Mouse (Mus musculus) liver, embryonic 14.5 days (tissue): ENCODE measurements around the gene Dkk3. TPM values are rescaled to one million over a fixed set of nuclear protein-coding genes. Genes with fewer than 3 reads are reported as not detected.
"Not testable (repeated sequence)": the region's sequence is repeated elsewhere in the genome, so short reads cannot be mapped to it uniquely, and the experiment has no call there.

Experiments used
- ATAC-seq: fragments of 200-750 bp; cut with Nextera tagmentation; 2 replicates; pipeline ENCODE4 v1.8.0; 2017; ENCODE audit warnings: moderate number of reproducible peaks, mild to moderate bottlenecking, moderate library complexity; ENCODE audit not compliant: insufficient read depth
- DNase-seq, 3 experiments: peaks; one replicate each; pipeline ENCODE4 v3.0.0-alpha.2; 2012 to 2013; ENCODE audit warnings: low read depth in 3 of 3, low spot score in 3 of 3
- H3K27ac ChIP-seq: fragments of 300-500 bp; sonication (generic); 2 replicates; pipeline ENCODE4 v1.5.1; 2014; ENCODE audit warnings: moderate library complexity, mild to moderate bottlenecking, control low read depth, inconsistent platforms
- H3K27me3 ChIP-seq: fragments of 300-500 bp; sonication (generic); 2 replicates; pipeline ENCODE4 v1.6.1; 2014; ENCODE audit warnings: mild to moderate bottlenecking, low read length, moderate library complexity; ENCODE audit not compliant: control insufficient read depth, insufficient read depth
- H3K36me3 ChIP-seq: fragments of 300-500 bp; sonication (generic); replicated peaks from 2 replicates; pipeline ENCODE4 v1.6.1; 2014; ENCODE audit warnings: low read depth; ENCODE audit not compliant: control insufficient read depth, insufficient read depth
- H3K4me1 ChIP-seq, 2 experiments: fragments of 200-500 bp in 1 of 2; fragments of 300-500 bp in 1 of 2; sonication (generic) in 1 of 2; replicated peaks; 2 replicates each; pipeline ENCODE4 v1.6.1; 2012 to 2014; ENCODE audit warnings: antibody characterized with exemption in 1 of 2, inconsistent platforms in 1 of 2, low read length in 1 of 2; ENCODE audit not compliant: control insufficient read depth in 2 of 2, insufficient read depth in 2 of 2
- H3K4me2 ChIP-seq: fragments of 300-500 bp; sonication (generic); 2 replicates; pipeline ENCODE4 v1.6.1; 2014; ENCODE audit warnings: low read depth, mild to moderate bottlenecking, control low read depth, moderate library complexity
- H3K4me3 ChIP-seq, 2 experiments: fragments of 200-500 bp in 1 of 2; fragments of 300-500 bp in 1 of 2; sonication (generic) in 1 of 2; 2 replicates each; pipeline ENCODE4 v1.5.1; 2012 to 2014; ENCODE audit warnings: low read depth in 2 of 2, low read length in 2 of 2, mild to moderate bottlenecking in 2 of 2, control low read depth in 1 of 2, inconsistent platforms in 1 of 2, moderate library complexity in 1 of 2; ENCODE audit not compliant: insufficient read depth in 1 of 2
- H3K9ac ChIP-seq: fragments of 300-500 bp; sonication (generic); replicated peaks from 2 replicates; pipeline ENCODE4 v1.6.1; 2014; ENCODE audit warnings: mild to moderate bottlenecking, control low read depth, moderate library complexity
- H3K9me3 ChIP-seq: fragments of 300-500 bp; sonication (generic); 2 replicates; pipeline ENCODE4 v1.6.1; 2016; ENCODE audit warnings: low read length, mixed read lengths; ENCODE audit not compliant: control insufficient read depth
- CTCF ChIP-seq: IDR thresholded peaks from 2 replicates; pipeline ENCODE4 v1.5.1; 2016; ENCODE audit warnings: antibody characterized with exemption, low read depth, control low read depth
- EP300 ChIP-seq: IDR thresholded peaks from 2 replicates; pipeline ENCODE4 v1.6.1; 2016; ENCODE audit warnings: antibody characterized with exemption, low read depth
- WGBS: fragments of 180-500 bp; shearing (Covaris S2); extraction: QIAGEN DNeasy Blood & Tissue Kit; methylation state at CpG from one replicate; pipeline ENCODE4 v1.1.7; 2014; ENCODE audit not compliant: insufficient replicate concordance; 5-methylcytosine and 5-hydroxymethylcytosine counted together
- polyA plus RNA-seq, 2 experiments: library from polyadenylated mRNA; depleted of rRNA in 1 of 2; stranded (reverse) in 1 of 2; unstranded in 1 of 2; fragments of >200 nt; fragmentation: Nextera tagmentation in 1 of 2; extraction: Ambion mirVana in 1 of 2; gene quantifications; 2 replicates each; pipeline versions ENCODE4 v1.2.1 to v1.2.3; 2012 to 2014

The Dkk3 gene
- polyA plus RNA-seq, 2 experiments: 1.5 to 2.4 TPM

DNA sequence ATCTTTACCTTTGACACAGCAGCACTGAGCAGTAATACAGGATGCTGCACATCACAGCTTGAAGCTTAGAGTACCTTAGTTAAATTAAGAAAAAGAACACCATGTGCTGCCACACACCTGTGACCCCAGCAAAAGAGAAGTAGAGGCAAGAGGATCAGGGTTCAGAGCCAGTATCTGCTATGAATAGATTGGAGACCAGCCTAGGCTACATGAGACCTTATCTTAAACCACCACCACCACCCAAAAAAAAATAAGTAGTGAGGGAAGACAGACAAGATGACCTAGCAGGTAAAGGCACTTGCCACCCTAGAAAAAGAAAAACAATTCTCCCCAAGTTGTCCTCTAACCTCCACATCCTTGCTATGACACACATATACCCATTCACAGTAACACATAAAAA is 50.1 kb downstream of the Dkk3 start:
- ATAC-seq (peak; percentile 56; the same call in 1 of the 2 replicates), DNase-seq (peak in 2 of 3 experiments; percentile 16 to 19)
- Histone ChIP-seq H3K4me2 (no peak overlapping the region), H3K9me3 (no peaks in the 10 kb centered on the region), H3K36me3 (peaks cover 19% of the 10 kb centered on the region), H3K27me3 (no peaks in the 10 kb centered on the region), H3K4me1 (peaks cover 0 to 6% of the 10 kb centered on the region in 2 experiments; a peak in 1 of 4 replicates), H3K9ac (no peak overlapping the region), H3K27ac (no peak overlapping the region), H3K4me3 (no peak overlapping the region)
- TF ChIP-seq EP300: peak; percentile 23; the same call in 1 of the 2 replicates
- no peak for TF ChIP-seq CTCF

DNA sequence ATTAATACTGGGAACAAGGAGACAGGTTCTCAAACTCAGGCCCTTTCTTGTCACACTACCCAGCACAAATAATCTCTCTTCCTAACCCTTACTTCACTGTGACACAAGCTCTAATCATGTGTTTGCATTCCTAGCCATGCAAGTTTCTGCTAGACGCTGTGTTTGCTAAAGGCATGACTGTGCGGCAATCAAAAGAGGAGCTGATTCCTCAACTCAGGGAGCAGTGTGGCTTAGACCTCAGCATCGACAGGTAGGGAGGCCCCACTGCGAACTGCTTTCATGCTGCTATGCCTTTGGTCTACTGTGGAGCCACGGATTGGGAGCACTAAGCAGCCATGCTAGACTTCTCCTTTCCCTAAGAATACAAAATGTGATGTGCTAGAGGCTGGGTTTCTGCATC is 55.0 kb downstream of the Dkk3 start:
- 81% methylated on average over 5 of the region's 5 CpGs for WGBS
- TF ChIP-seq CTCF: no peak
- no peak for TF ChIP-seq EP300
- ATAC-seq: no peak
- H3K36me3 ChIP-seq: peaks cover 28% of the 10 kb centered on the region
- no peak overlapping the region for H3K4me2 ChIP-seq
- no peak overlapping the region for H3K4me3 ChIP-seq
- no peak overlapping the region for H3K27ac ChIP-seq
- no peaks in the 10 kb centered on the region for H3K27me3 ChIP-seq
- no peak for DNase-seq
- H3K4me1 ChIP-seq: peaks cover 0 to 11% of the 10 kb centered on the region in 2 experiments; a peak in 1 of 4 replicates
- no peak overlapping the region for H3K9ac ChIP-seq
- H3K9me3 ChIP-seq: no peaks in the 10 kb centered on the region

DNA sequence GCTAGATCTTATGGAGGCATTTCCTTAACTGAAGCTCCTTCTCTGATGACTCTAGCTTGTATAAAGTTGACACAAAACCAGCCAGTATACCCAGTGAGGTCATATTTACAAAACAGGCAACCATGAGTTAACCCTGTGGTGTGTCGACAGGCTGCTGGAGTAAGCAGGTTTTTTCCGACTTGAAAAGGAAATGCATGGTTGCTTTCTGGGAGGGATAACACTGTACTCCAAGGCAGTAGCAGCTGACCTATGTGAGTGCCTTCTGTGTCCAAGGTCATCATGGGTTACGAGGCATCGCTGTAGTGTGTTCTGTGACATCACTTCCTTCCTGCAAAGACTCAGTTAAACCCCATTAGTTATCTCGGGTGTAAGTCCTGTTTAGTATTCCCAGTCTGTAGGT is 55.9 kb downstream of the Dkk3 start:
- Histone ChIP-seq H3K9ac (no peak overlapping the region), H3K9me3 (no peaks in the 10 kb centered on the region), H3K27ac (no peak overlapping the region), H3K27me3 (no peaks in the 10 kb centered on the region), H3K36me3 (peaks cover 24% of the 10 kb centered on the region), H3K4me1 (peaks cover 0 to 6% of the 10 kb centered on the region in 2 experiments; a peak in 1 of 4 replicates), H3K4me2 (no peak overlapping the region), H3K4me3 (no peak overlapping the region)
- ATAC-seq: no peak
- WGBS: 53% methylated on average over 5 of the region's 5 CpGs
- no peak for TF ChIP-seq EP300
- TF ChIP-seq CTCF: no peak
- no peak for DNase-seq

DNA sequence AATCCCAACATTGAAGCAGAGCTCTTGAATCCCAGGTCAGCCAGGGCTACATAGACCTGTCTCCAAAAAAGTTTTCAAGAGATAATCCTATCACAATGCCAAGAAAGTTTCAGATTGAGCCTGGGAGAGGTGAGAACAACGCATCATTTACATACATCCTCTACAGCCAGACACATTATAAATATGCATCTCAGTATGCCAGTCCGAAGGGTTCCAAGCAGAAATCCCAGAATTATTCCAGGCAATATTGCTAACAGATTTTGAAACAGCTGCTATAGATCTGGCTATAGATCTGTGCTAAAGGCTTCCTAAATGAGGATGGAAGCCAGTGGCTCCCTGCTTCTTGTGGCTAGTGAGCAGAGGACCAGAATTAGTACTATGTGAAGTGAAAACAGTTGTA is 58.0 kb downstream of the Dkk3 start:
- Histone ChIP-seq H3K4me1 (peaks cover 0 to 6% of the 10 kb centered on the region in 2 experiments; a peak in 1 of 4 replicates), H3K9me3 (no peaks in the 10 kb centered on the region), H3K36me3 (peaks cover 26% of the 10 kb centered on the region), H3K27ac (no peak overlapping the region), H3K4me2 (no peak overlapping the region), H3K27me3 (no peaks in the 10 kb centered on the region), H3K4me3 (no peak overlapping the region), H3K9ac (no peak overlapping the region)
- 84% methylated on average over 2 of the region's 2 CpGs for WGBS
- ATAC-seq (no peak), DNase-seq (no peak)
- no peak for TF ChIP-seq EP300
- no peak for TF ChIP-seq CTCF

DNA sequence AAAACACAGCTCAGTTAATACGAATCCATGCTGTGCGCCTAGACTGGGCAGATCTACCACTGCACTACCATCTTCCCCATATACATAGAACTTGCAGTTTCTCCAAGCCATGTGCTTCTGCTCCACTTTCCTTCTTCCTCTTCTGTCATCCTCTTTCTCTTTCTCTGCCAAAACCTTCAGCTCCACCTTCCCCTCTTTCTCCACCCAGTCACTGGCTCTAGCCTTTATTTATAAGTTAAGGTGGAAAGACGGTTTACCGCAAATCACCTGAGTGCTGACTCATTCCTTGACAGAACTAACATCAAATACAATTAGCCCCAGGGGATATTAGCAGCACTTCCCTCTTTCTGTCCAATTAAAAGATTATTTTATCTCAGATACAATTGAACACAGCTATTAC is 63.9 kb downstream of the Dkk3 start:
- WGBS: 87% methylated on average over 4 of the region's 4 CpGs
- ATAC-seq: not testable (repeated sequence)
- peaks cover 45% of the 10 kb centered on the region for H3K36me3 ChIP-seq

DNA sequence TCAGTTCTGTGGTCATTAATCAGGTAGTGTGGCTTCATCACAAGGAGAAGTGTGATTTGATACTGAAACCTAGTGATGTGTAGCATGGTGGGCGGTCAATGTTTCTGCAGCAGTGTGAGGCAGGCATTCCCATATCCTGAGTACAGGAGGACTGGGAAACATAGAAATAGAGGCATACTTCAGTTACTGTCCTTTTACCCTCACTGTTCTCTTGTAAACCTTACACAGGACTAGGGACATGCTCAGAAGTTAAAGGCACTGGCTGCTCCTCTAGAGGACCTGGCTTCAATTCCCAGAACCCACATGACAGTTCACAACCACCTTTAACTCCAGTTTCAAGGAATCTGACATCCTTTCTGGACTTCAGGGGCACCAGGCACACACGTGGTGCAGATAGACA is 72.7 kb downstream of the Dkk3 start:
- H3K4me2 ChIP-seq: no peak overlapping the region
- H3K27ac ChIP-seq: no peak overlapping the region
- TF ChIP-seq EP300 (no peak), CTCF (no peak)
- H3K36me3 ChIP-seq: peaks cover 20% of the 10 kb centered on the region
- H3K27me3 ChIP-seq: no peaks in the 10 kb centered on the region
- no peak for ATAC-seq
- 81% methylated on average over 2 of the region's 2 CpGs for WGBS
- H3K4me3 ChIP-seq: no peak overlapping the region
- no peak for DNase-seq
- no peak overlapping the region for H3K9ac ChIP-seq
- no peaks in the 10 kb centered on the region for H3K9me3 ChIP-seq
- H3K4me1 ChIP-seq: no peaks in the 10 kb centered on the region

More for the DNA sequence above, 63.9 kb downstream of the Dkk3 start:
- not testable (repeated sequence) for H3K4me2 ChIP-seq, H3K4me1 ChIP-seq, DNase-seq, H3K9ac ChIP-seq, H3K4me3 ChIP-seq, H3K27ac ChIP-seq, H3K27me3 ChIP-seq, H3K9me3 ChIP-seq
